In the genomic region with DNA sequence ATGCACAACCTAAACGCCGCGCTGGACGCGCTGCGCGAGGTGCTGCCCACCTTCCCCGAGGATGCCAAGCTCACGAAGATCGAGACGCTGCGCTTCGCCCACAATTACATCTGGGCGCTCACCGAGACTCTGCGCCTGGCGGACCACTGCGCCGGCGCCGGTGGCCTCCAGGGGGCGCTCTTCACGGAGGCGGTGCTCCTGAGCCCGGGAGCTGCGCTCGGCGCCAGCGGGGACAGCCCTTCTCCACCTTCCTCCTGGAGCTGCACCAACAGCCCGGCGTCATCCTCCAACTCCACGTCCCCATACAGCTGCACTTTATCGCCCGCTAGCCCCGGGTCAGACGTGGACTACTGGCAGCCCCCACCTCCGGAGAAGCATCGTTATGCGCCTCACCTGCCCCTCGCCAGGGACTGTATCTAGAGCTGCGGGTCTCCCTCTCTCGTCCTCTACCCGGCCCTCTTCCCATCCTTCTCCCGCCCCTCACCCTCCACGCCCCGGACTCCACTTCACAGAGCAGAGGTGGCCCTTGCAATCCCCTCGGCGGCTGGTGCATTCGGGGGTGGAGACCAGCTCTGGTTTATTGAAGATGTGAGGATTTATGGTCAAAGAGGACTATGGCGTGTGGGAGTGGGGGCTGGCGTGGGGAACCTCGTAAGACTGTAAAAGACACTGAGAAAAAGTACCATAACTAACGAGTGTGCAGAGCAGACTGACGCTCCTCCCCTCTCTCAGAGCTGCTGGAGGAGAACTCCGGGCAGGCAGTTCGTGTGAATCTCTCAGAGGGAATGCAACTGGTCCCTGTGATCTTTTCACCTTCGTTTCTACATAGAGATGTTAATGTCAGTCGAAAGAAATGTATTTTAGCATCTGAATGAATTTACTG, we compare ENCODE assay signal across 8 mouse cellular contexts. TPM values are rescaled to one million over a fixed set of nuclear protein-coding genes. Genes with fewer than 3 reads are reported as not detected.
DNase-seq lines count a peak whose midpoint lies in the region; ATAC-seq and TF ChIP-seq lines count a peak whose summit lies in the region.

No protein-coding gene starts in this region.

- under 1% methylated on average over 54 of the region's 58 CpGs for WGBS in hindbrain, postnatal 0 days

- H3K27me3 ChIP-seq in hindbrain, postnatal 0 days (ENCODE audit: insufficient read depth, low read length), result peaks cover 72% of the 10 kb centered on the region

- peaks cover 10% of the 10 kb centered on the region; the same call in 1 of the 2 replicates for H3K4me1 ChIP-seq in hindbrain, postnatal 0 days (ENCODE audit: insufficient read depth, low read length)

- no peak overlapping the region for H3K27ac ChIP-seq in hindbrain, postnatal 0 days

- peak; percentile 78 for ATAC-seq in activated CD4-positive, CD25-positive, alpha-beta regulatory T cell, adult 4 months
- peak; percentile 85 for ATAC-seq in hindbrain, postnatal 0 days
- peak; percentile 89 for ATAC-seq in megakaryocyte progenitor cell, adult 5-6 weeks (replicated peaks; ENCODE audit: poor library complexity)

- peak; percentile 77 for TF ChIP-seq CTCF in hindbrain, postnatal 0 days (IDR thresholded peaks at IDR 0.05; ENCODE audit: low read depth)

- peak; percentile 82 to 85 for DNase-seq in cerebellum, postnatal 14 days
- DNase-seq in frontal cortex, postnatal 36 days (ENCODE audit: low spot score in 2 of 2), result peak; percentile 65 to 70
- peak; percentile 81 for DNase-seq in hindbrain, postnatal 0 days (ENCODE audit: low spot score)
- peak; percentile 70 to 81 for DNase-seq in left cerebral cortex, postnatal 14 days (ENCODE audit: low spot score in 2 of 2)
- DNase-seq in right cerebral cortex, postnatal 25 days, result peak; percentile 77
- DNase-seq in urinary bladder, postnatal 25 days (ENCODE audit: low spot score), result peak; percentile 86

- H3K36me3 ChIP-seq in hindbrain, postnatal 0 days (ENCODE audit: insufficient read depth, low read length), result no peaks in the 10 kb centered on the region

- H3K4me2 ChIP-seq in hindbrain, postnatal 0 days (ENCODE audit: low read depth, low read length), result peak overlapping the region; percentile 81

- H3K9me3 ChIP-seq in hindbrain, postnatal 0 days (ENCODE audit: low read length), result no peaks in the 10 kb centered on the region

- H3K9ac ChIP-seq in hindbrain, postnatal 0 days (replicated peaks; ENCODE audit: low read length), result peak overlapping the region; percentile 18; the same call in 1 of the 2 replicates

- peak overlapping the region; percentile 45 for H3K4me3 ChIP-seq in hindbrain, postnatal 0 days (ENCODE audit: low read length)

- intact Hi-C loops in left cerebral cortex, postnatal 14 days (cut with DNase I), result loop anchor here (5.0 to 10.0 kb wide), 3 partner anchors 73 to 1563 kb away; a partner anchor contains a TSS

RNA-seq across cellular contexts. Expression of a gene that starts 1.4 kb away (rescaled TPM):
- polyA plus RNA-seq in activated CD4-positive, CD25-positive, alpha-beta regulatory T cell, adult 4 months (2017; shearing (Covaris generic)), result not detected
- total RNA-seq in hindbrain, postnatal 0 days (2014; rRNA removed), result 2.6 and 3.3 TPM in 2 replicates
- 0.85 and 1.1 TPM in 2 replicates for polyA plus RNA-seq in hindbrain, postnatal 0 days (2015; fragmentation: Nextera tagmentation; extraction: Ambion mirVana)
- under 1 TPM; 0.35 to 0.53 TPM for total RNA-seq in left cerebral cortex, postnatal 14 days (2021)
- total RNA-seq in megakaryocyte progenitor cell, adult 5-6 weeks (2015), result not detected in 2 replicates
- total RNA-seq in megakaryocyte progenitor cell, adult 5-6 weeks (2017), result not detected in 2 replicates
